In genomic region chr7:123065951-123066351, GRCm38 (mm10) we compare ENCODE assay signal across 9 mouse cellular contexts. TPM values are rescaled to one million over a fixed set of nuclear protein-coding genes. Genes with fewer than 3 reads are reported as not detected.
DNase-seq lines count a peak whose midpoint lies in the region; ATAC-seq and TF ChIP-seq lines count a peak whose summit lies in the region.
"Had no signal": no experiment of that assay in that cellular context is flagged by ENCODE, and none has a peak within 500 bp of the region (broad histone marks: within the 10 kb centered on the region; RNA-seq: fewer than 3 reads in every experiment).

No protein-coding gene starts in this region.

- H3K36me3 ChIP-seq in liver, embryonic 12.5 days: no peaks in the 10 kb centered on the region
- no peaks in the 10 kb centered on the region for H3K36me3 ChIP-seq in thymus, adult 2 months (ENCODE audit: control insufficient read depth, insufficient read depth, low read length)

- no peak for ATAC-seq in liver, embryonic 12.5 days

- peak; percentile 74 for DNase-seq in adipocyte (ENCODE audit: low spot score)
- DNase-seq in brain, embryonic 18.5 days (ENCODE audit: low read depth, low spot score): peak; percentile 77
- peak; percentile 25 for DNase-seq in gastrocnemius, postnatal 25 days
- DNase-seq in left cerebral cortex, postnatal 10 days (ENCODE audit: extremely low spot score in 1 of 2, low spot score in 2 of 2): peak; percentile 57 to 67
- no peak for DNase-seq in spleen, postnatal 36 days (ENCODE audit: low spot score in 2 of 2)
- DNase-seq in thymus, adult 2 months: no peak
- DNase-seq in spleen, adult 18-20 months: no peak

- no peak overlapping the region for H3K4me2 ChIP-seq in liver, embryonic 12.5 days

- TF ChIP-seq POLR2A in thymus, adult 2 months (IDR thresholded peaks at IDR 0.05; ENCODE audit: control insufficient read depth, extremely low read depth, insufficient read depth, low read length, poor library complexity): no peak

- no peak for TF ChIP-seq CTCF in thymus, adult 2 months (IDR thresholded peaks at IDR 0.05; ENCODE audit: borderline replicate concordance, control insufficient read depth, extremely low read depth, insufficient read depth, low read length, poor library complexity)

- H3K27me3 ChIP-seq in liver, embryonic 12.5 days (replicated peaks): no peaks in the 10 kb centered on the region; the same call in 1 of the 2 replicates
- no peaks in the 10 kb centered on the region for H3K27me3 ChIP-seq in thymus, adult 2 months (ENCODE audit: control insufficient read depth, insufficient read depth, low read length)

- intact Hi-C loops in left cerebral cortex, postnatal 10 days (cut with DNase I): no loop called here

- no peak overlapping the region for H3K9ac ChIP-seq in liver, embryonic 12.5 days

- H3K4me3 ChIP-seq in liver, embryonic 12.5 days: no peak overlapping the region
- no peak overlapping the region for H3K4me3 ChIP-seq in thymus, adult 2 months (ENCODE audit: control insufficient read depth, insufficient read depth, low read length)

- H3K4me1 ChIP-seq in liver, embryonic 12.5 days: no peaks in the 10 kb centered on the region
- H3K4me1 ChIP-seq in thymus, adult 2 months (replicated peaks; ENCODE audit: control insufficient read depth, insufficient read depth, low read length): no peaks in the 10 kb centered on the region

- no peaks in the 10 kb centered on the region for H3K9me3 ChIP-seq in liver, embryonic 12.5 days (replicated peaks)

- no peak overlapping the region for H3K27ac ChIP-seq in liver, embryonic 12.5 days
- H3K27ac ChIP-seq in thymus, adult 2 months (ENCODE audit: control insufficient read depth, insufficient read depth, low read length): no peak overlapping the region
- H3K27ac ChIP-seq: macrophage had no signal

- 80% methylated on average over 13 of the region's 13 CpGs for WGBS in liver, embryonic 12.5 days (ENCODE audit: insufficient replicate concordance)
- WGBS in thymus, adult 2 months: 91% methylated on average over 13 of the region's 13 CpGs

RNA-seq across cellular contexts. Expression of gene Tnrc6a, which starts 57.7 kb away (rescaled TPM):
- total RNA-seq in gastrocnemius, postnatal 25 days (2021): 10 to 100 TPM; 18.9 to 20.4 TPM
- total RNA-seq in left cerebral cortex, postnatal 10 days (2021): 10 to 100 TPM; 57.9 to 59.4 TPM
- 24.7 and 29.8 TPM in 2 replicates for polyA plus RNA-seq in liver, embryonic 12.5 days (2016; fragmentation: Nextera tagmentation; extraction: Ambion mirVana)
- 84.5 and 89.7 TPM in 2 replicates for polyA plus RNA-seq in thymus, adult 2 months (2012; rRNA removed)

Comparison
In these comparisons a context has a peak if more than half of its experiments do, and no peak if none do; other contexts are left out.
1. DNase-seq: peak in adipocyte (single experiment), brain, embryonic 18.5 days (single experiment), gastrocnemius, postnatal 25 days (single experiment) and left cerebral cortex, postnatal 10 days (2 of 2); none in spleen, postnatal 36 days (0 of 2), thymus, adult 2 months (single experiment) and spleen, adult 18-20 months (0 of 2).